Mouse (Mus musculus): Measurements from ENCODE around the gene Glis3. TPM values are rescaled to one million over a fixed set of nuclear protein-coding genes. Genes with fewer than 3 reads are reported as not detected.
A peak's percentile ranks its signal among the peaks of the same experiment; 100 is the strongest.

Gene Glis3
- polyA plus RNA-seq, 1 experiment from 2014 or later: 0.93 TPM

GRCm38 (mm10) chr19:28428220-28428816 lies 251.6 kb downstream of the Glis3 start:
- no peak overlapping the region for H3K27ac ChIP-seq (replicated peaks)
- 82% methylated on average over 6 of the region's 6 CpGs for WGBS
- H3K36me3 ChIP-seq: no peaks in the 10 kb centered on the region
- no peaks in the 10 kb centered on the region for H3K9me3 ChIP-seq
- no peaks in the 10 kb centered on the region for H3K27me3 ChIP-seq
- H3K4me3 ChIP-seq: no peak overlapping the region
- no peak overlapping the region for H3K9ac ChIP-seq
- H3K4me1 ChIP-seq (replicated peaks): no peaks in the 10 kb centered on the region
- ATAC-seq (ENCODE audit: low read depth): no peak
- H3K4me2 ChIP-seq: no peak overlapping the region

- WGBS: 90% methylated on average over 5 of the region's 5 CpGs
- Histone ChIP-seq H3K4me2 (no peak overlapping the region), H3K9me3 (no peaks in the 10 kb centered on the region), H3K4me1 (replicated peaks) (no peaks in the 10 kb centered on the region), H3K36me3 (no peaks in the 10 kb centered on the region), H3K27ac (replicated peaks) (no peak overlapping the region), H3K27me3 (no peaks in the 10 kb centered on the region), H3K9ac (no peak overlapping the region), H3K4me3 (no peak overlapping the region)
- no peak for ATAC-seq (ENCODE audit: low read depth)
These were observed 255.7 kb downstream of the Glis3 start for GRCm38 (mm10) chr19:28424180-28424579.

GRCm38 (mm10) chr19:28422939-28423338 lies 256.9 kb downstream of the Glis3 start:
- Histone ChIP-seq H3K4me3 (no peak overlapping the region), H3K27ac (replicated peaks) (no peak overlapping the region), H3K4me2 (no peak overlapping the region), H3K4me1 (replicated peaks) (no peaks in the 10 kb centered on the region), H3K9me3 (no peaks in the 10 kb centered on the region), H3K36me3 (no peaks in the 10 kb centered on the region), H3K9ac (no peak overlapping the region), H3K27me3 (no peaks in the 10 kb centered on the region)
- 70% methylated on average over 9 of the region's 9 CpGs for WGBS
- no peak for ATAC-seq (ENCODE audit: low read depth)

DNA sequence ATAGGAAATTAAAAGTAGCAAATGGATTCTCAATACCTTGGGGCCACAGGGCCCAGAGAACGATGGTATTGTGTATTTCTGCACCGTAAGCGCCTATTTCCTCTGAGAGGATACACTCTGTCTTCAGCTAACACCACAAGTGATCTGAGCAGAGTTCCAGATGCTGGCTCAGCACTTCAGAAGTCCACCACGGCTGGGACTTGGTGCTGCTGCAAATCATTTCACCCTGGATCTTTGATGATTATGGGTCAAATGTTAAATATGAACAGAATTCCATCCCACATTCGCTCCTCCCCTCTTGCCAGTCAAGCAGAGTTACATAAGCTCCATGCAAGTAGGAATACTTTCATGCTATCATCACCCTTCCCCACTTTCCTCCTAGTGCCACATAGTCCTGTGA lies 263.8 kb downstream of the Glis3 start:
- Histone ChIP-seq H3K4me1 (replicated peaks) (no peaks in the 10 kb centered on the region), H3K9ac (no peak overlapping the region), H3K36me3 (no peaks in the 10 kb centered on the region), H3K4me3 (no peak overlapping the region), H3K9me3 (0 out of 2 replicates have a peak, but pooled peaks cover 4% of the 10 kb centered on the region), H3K27me3 (no peaks in the 10 kb centered on the region), H3K27ac (replicated peaks) (no peak overlapping the region), H3K4me2 (no peak overlapping the region)
- ATAC-seq (ENCODE audit: low read depth): no peak
- 89% methylated on average over 5 of the region's 5 CpGs for WGBS

GRCm38 (mm10) chr19:28408787-28409186 lies 271.1 kb downstream of the Glis3 start:
- H3K9me3 ChIP-seq: 0 out of 2 replicates have a peak, but pooled peaks cover 4% of the 10 kb centered on the region
- 39% methylated on average over 3 of the region's 3 CpGs for WGBS
- H3K9ac ChIP-seq: no peak overlapping the region
- H3K4me3 ChIP-seq: no peak overlapping the region
- H3K36me3 ChIP-seq: no peaks in the 10 kb centered on the region
- no peak for ATAC-seq (ENCODE audit: low read depth)
- H3K4me2 ChIP-seq: no peak overlapping the region
- no peaks in the 10 kb centered on the region for H3K27me3 ChIP-seq
- no peak overlapping the region for H3K27ac ChIP-seq (replicated peaks)
- no peaks in the 10 kb centered on the region for H3K4me1 ChIP-seq (replicated peaks)

GRCm38 (mm10) chr19:28402956-28403355 lies 276.9 kb downstream of the Glis3 start:
- Histone ChIP-seq H3K4me3 (no peak overlapping the region), H3K27me3 (no peaks in the 10 kb centered on the region), H3K9ac (no peak overlapping the region), H3K36me3 (no peaks in the 10 kb centered on the region), H3K9me3 (no peaks in the 10 kb centered on the region), H3K27ac (replicated peaks) (no peak overlapping the region), H3K4me1 (replicated peaks) (no peaks in the 10 kb centered on the region), H3K4me2 (no peak overlapping the region)
- no peak for ATAC-seq (ENCODE audit: low read depth)
- 69% methylated on average over 6 of the region's 6 CpGs for WGBS

- no peak overlapping the region for H3K27ac ChIP-seq (replicated peaks)
- H3K4me1 ChIP-seq (replicated peaks): peaks cover 15% of the 10 kb centered on the region
- no peak overlapping the region for H3K9ac ChIP-seq
- H3K27me3 ChIP-seq: no peaks in the 10 kb centered on the region
- H3K36me3 ChIP-seq: no peaks in the 10 kb centered on the region
- no peak for ATAC-seq (ENCODE audit: low read depth)
- H3K9me3 ChIP-seq: no peaks in the 10 kb centered on the region
- no peak overlapping the region for H3K4me3 ChIP-seq
- no peak overlapping the region for H3K4me2 ChIP-seq
- 23% methylated on average over 1 of the region's 1 CpGs for WGBS
These were observed 284.4 kb downstream of the Glis3 start for GRCm38 (mm10) chr19:28395584-28395861.

GRCm38 (mm10) chr19:28394826-28395583 lies 284.9 kb downstream of the Glis3 start:
- no peaks in the 10 kb centered on the region for H3K27me3 ChIP-seq
- H3K36me3 ChIP-seq: no peaks in the 10 kb centered on the region
- H3K27ac ChIP-seq (replicated peaks): no peak overlapping the region
- H3K4me2 ChIP-seq: no peak overlapping the region
- peaks cover 15% of the 10 kb centered on the region for H3K4me1 ChIP-seq (replicated peaks)
- no peaks in the 10 kb centered on the region for H3K9me3 ChIP-seq
- ATAC-seq (ENCODE audit: low read depth): peak; percentile 83
- no peak overlapping the region for H3K9ac ChIP-seq
- 33% methylated on average over 12 of the region's 12 CpGs for WGBS
- H3K4me3 ChIP-seq: no peak overlapping the region

- no peak overlapping the region for H3K4me3 ChIP-seq
- H3K4me1 ChIP-seq (replicated peaks): peaks cover 15% of the 10 kb centered on the region
- WGBS: 86% methylated on average over 7 of the region's 7 CpGs
- H3K36me3 ChIP-seq: no peaks in the 10 kb centered on the region
- no peaks in the 10 kb centered on the region for H3K9me3 ChIP-seq
- no peak overlapping the region for H3K9ac ChIP-seq
- H3K27ac ChIP-seq (replicated peaks): no peak overlapping the region
- no peak overlapping the region for H3K4me2 ChIP-seq
- ATAC-seq (ENCODE audit: low read depth): no peak
- no peaks in the 10 kb centered on the region for H3K27me3 ChIP-seq
These were observed 286.1 kb downstream of the Glis3 start for GRCm38 (mm10) chr19:28393766-28394165.

GRCm38 (mm10) chr19:28392838-28393237 lies 287.0 kb downstream of the Glis3 start:
- WGBS: 86% methylated on average over 3 of the region's 3 CpGs
- no peak overlapping the region for H3K27ac ChIP-seq (replicated peaks)
- H3K9me3 ChIP-seq: no peaks in the 10 kb centered on the region
- peaks cover 15% of the 10 kb centered on the region for H3K4me1 ChIP-seq (replicated peaks)
- no peak overlapping the region for H3K9ac ChIP-seq
- no peak overlapping the region for H3K4me2 ChIP-seq
- ATAC-seq (ENCODE audit: low read depth): no peak
- no peak overlapping the region for H3K4me3 ChIP-seq
- H3K36me3 ChIP-seq: no peaks in the 10 kb centered on the region
- H3K27me3 ChIP-seq: no peaks in the 10 kb centered on the region

DNA sequence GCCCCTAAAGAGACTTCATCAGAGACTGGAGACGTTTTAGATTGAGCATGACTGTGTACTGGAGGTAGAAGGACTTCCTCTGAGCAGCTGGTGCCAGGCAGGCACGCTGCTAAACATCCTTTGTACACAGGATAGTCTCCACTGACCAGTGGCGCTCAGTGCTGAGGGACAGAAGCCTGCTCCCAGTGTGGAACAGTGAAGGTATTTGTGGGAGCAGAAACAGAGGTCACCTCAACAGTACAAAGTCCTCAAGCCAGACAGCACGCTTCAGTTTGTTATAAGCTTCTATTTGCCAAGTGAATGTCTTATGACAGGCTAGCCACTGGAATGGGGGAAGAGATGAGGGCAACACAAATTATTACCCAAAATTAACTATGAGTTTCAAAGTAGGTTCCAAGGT lies 289.0 kb downstream of the Glis3 start:
- Histone ChIP-seq H3K27ac (replicated peaks) (no peak overlapping the region), H3K4me3 (no peak overlapping the region), H3K4me2 (no peak overlapping the region), H3K4me1 (replicated peaks) (peaks cover 15% of the 10 kb centered on the region), H3K27me3 (no peaks in the 10 kb centered on the region), H3K36me3 (no peaks in the 10 kb centered on the region), H3K9ac (no peak overlapping the region), H3K9me3 (no peaks in the 10 kb centered on the region)
- WGBS: 75% methylated on average over 4 of the region's 4 CpGs
- no peak for ATAC-seq (ENCODE audit: low read depth)

DNA sequence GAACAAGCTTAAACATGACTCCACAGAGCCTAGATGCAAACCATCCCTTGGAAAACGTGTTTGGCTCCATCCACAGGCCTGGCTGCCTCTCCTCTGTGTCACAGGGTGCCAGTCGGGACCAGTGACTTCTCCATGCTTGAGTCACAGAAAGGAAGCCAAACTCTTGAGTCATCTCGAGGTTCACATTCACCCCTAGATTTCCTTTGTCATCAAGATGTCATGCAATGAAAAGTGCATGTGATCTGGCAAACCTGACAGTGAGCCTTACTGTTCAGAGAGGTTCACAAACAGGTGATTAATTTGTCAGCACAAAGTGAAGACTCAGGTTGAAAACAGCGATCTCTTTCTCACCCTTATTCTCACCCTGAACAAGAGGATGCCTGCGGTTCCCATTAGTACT lies 290.7 kb downstream of the Glis3 start:
- WGBS: 65% methylated on average over 5 of the region's 5 CpGs
- no peak overlapping the region for H3K27ac ChIP-seq (replicated peaks)
- no peak overlapping the region for H3K9ac ChIP-seq

GRCm38 (mm10) chr19:28383425-28383824 lies 296.5 kb downstream of the Glis3 start:
- Histone ChIP-seq H3K36me3 (no peaks in the 10 kb centered on the region), H3K9ac (no peak overlapping the region), H3K9me3 (no peaks in the 10 kb centered on the region), H3K4me3 (no peak overlapping the region), H3K27me3 (no peaks in the 10 kb centered on the region), H3K27ac (replicated peaks) (no peak overlapping the region), H3K4me1 (replicated peaks) (peaks cover 18% of the 10 kb centered on the region), H3K4me2 (no peak overlapping the region)
- 64% methylated on average over 5 of the region's 5 CpGs for WGBS
- ATAC-seq (ENCODE audit: low read depth): no peak

More for the DNA sequence above, 290.7 kb downstream of the Glis3 start:
- ATAC-seq (ENCODE audit: low read depth): no peak
- Histone ChIP-seq H3K4me3 (no peak overlapping the region), H3K4me2 (no peak overlapping the region), H3K4me1 (replicated peaks) (no peaks in the 10 kb centered on the region), H3K36me3 (no peaks in the 10 kb centered on the region), H3K9me3 (no peaks in the 10 kb centered on the region), H3K27me3 (no peaks in the 10 kb centered on the region)
